Mouse (Mus musculus) layer of hippocampus, postnatal 25 days (tissue): ENCODE data around the gene Rsrc2. TPM values are rescaled to one million over a fixed set of nuclear protein-coding genes. Genes with fewer than 3 reads are reported as not detected.
"Not testable (repeated sequence)": the region's sequence is repeated elsewhere in the genome, so short reads cannot be mapped to it uniquely, and the experiment has no call there.

Source experiments
- DNase-seq, 2 experiments: peaks; one replicate each; pipeline ENCODE4 v3.0.0; 2022; ENCODE audit warnings: mixed read lengths in 2 of 2, low spot score in 1 of 2; ENCODE audit errors: extremely low spot score in 1 of 2
- total RNA-seq, 2 experiments: library from RNA; stranded (reverse); gene quantifications; 2 replicates each; pipeline ENCODE4 v1.2.3; 2021

Gene Rsrc2
- 100 to 1,000 TPM in 1 of 2 experiments, 10 to 100 TPM in 1; 90.6 to 108 TPM for total RNA-seq

DNA sequence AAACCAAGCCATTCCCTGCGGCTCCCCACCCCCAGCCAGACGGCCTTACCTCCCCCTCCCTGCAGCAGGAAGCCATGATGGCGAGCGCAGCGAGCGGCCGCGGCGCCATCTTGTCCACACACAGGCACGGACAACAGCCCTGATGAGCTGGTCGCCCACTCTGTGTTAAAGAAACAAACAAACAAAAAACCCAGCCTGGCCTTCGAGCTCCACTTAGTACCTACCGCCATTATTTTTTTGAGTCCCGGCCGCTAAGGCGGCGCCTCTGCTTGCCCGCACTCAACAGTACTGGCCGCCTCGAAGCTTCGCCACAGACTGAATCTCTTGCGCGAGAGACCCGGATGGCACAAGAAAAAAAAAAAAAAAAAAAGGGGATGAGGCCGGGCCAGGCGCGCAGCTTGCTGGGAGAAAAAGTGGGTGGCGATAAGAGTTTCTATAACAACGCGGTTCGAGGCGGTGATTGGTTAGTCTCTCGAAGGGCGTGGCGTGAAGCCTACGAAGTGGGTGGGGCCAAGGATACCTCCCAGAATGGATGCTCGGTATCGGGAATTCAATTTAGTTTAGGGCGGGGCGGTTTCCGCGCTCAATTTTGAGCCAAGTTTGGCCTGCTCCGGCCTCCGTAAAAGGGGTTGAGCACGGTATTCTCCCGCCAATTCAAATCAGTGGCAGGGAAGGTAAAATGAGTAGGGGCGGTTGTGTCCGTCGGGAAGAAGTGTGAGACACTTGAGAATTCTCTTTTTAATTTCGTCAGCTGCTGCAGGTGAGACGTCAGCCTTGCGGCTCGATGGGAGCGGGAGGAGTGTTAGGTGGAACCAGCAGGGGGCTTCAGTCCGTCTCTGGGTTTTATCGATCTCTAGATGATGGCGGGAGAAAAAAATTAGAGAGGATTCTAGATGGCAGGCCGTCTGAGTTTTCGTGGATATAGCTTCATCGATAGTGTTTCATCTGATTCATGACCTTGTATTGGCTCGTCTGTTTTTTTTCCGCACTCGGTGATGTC, at the start of gene Rsrc2, which contains the start of gene Kntc1:
Gene Rsrc2, minus strand, starts transcription at position 350 of the 1,000 bp plus-strand sequence.
Gene Kntc1, plus strand, starts transcription at position 652 of the 1,000 bp plus-strand sequence.
- peak; percentile 87 to 91 for DNase-seq

- DNase-seq, result no peak
Measured at GRCm38 (mm10) chr5:123793081-123793480, 43.9 kb upstream of the Rsrc2 start.

DNA sequence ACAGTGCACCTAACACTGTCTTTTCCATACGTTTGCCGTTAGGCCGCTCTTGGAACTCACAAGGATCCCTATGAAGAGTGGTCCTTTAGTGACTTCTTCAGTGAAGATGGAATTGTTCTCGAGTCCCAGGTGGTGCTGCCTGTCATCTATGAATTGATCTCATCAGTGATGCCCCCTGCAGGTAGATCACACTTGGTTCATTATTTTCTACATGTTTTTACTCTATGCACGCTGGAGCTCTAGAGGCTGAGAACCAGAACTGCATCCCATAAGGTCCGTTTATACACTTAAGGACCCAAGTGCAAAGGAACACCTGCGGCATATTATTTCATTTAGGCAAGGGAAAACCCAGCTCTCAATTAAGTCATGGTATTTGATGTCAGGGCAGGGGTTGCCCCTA, 39.8 kb upstream of the Rsrc2 start:
- DNase-seq, result no peak

DNA sequence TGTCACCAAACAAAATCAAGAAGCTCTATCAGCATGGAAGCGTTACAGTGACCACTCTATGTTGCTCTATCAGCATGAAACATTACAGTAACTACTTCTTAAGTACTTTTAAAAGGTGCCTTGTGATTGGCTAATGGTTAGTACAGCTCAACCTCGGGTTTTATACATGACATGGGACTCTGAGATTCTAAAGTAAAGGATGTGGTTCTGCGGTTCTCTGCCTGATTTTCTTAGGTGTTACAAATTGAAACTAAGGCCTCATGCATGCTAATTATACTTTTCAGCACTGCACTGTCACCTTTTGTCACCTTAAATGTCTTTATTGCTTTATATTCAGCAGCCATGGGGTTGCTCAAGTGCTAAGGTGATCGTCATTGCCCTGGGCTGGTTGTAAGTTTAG, 32.6 kb upstream of the Rsrc2 start:
- DNase-seq, result no peak

DNA sequence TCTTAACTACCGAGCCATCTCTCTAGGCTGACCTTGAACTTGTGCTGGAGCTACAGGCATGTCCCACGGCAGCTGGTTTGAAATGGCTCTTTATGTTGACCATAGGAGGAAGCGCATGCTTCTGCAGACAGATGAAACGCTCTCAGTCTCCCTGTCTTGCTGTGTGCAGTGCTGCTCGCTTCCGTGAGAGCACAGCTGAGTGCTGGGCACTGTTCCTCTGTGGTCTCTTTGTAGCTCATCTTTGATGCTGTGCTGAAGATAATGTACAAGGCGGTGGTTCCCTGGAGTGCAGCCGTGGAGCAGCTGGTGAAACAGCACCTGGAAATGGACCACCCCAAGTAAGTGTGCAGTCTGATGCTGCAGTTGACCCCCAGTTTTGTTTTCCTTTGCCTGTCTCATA, 31.5 kb upstream of the Rsrc2 start:
- DNase-seq, result no peak

DNA sequence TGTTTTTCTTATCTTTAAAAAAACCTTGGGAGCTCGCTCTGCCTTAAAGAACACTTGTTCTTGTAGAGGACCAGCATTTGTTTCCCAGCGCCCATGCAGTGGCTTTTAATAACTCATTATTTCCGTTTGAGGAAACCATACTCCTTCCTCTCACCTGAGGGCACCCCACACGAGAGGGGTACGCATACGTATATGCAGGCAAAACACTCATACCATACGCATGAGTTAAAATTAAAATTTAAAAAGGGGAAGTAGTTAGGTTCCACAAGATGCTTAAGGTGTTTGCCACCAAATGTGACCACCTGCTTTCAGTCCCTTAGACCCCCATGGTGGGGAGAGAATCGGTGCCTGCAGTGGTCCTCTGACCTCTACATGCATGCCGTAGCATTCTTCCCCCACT, 24.2 kb upstream of the Rsrc2 start:
- DNase-seq, result no peak

DNA sequence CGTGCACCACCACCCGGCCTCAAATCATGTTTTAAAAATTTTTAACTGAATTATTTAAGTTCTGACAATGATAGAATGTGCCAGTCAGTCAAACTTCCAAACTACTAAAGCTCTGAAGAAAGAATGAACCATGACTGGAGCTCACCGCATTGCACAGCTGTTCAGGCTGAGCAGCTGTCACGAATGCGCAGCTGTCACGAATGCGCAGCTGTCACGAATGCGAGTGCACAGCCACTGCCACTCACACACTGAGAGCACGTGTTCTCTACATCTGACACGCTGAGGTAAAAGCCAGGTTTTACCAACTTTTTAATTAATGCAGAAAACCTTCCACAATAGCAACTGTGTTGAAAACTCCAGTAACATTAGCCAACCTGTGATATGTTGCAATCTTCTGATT, 17.2 kb upstream of the Rsrc2 start:
- DNase-seq, result not testable (repeated sequence)

DNA sequence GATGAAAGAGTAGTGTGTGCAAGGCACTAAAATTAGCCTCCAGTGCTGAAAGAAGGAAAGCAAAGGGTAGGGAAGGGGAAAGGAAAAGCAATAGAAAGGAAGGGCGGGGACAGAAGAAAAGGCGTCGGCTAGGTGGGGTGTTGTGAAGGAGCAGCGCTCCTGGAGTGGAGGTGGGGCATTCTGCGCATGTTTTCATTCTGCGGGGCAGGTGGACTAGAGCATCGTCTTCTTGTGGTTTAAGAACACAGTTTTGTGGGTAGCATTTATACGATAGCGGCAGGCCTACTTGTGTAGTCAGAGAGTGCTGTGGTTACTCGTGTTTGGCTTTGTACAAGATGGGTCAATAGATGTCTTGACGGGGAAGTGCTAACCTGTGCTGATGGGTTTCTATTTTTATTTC, 16.3 kb upstream of the Rsrc2 start:
- no peak for DNase-seq

GRCm38 (mm10) chr5:123748339-123749064, 712 bp downstream of the Rsrc2 start:
- peak in 1 of 2 experiments; percentile 6 for DNase-seq

DNA sequence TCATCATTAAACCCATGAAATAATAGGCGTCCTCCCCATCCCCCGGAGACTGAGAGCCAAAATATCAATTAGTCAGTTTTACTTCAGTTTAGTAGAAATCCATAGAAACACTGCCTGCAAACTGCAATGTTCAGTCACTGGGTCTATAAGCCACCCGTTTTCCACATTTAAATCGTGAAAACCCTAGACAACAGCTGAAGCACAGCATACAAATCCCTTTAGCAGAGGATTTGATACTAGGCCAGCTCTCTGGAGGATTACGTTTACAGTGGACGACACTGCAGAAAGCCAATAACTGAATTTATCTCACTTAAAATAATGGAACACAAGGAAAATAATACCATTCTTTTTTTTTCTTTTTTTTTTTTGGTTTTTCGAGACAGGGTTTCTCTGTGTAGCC, 1.6 kb downstream of the Rsrc2 start:
- no peak for DNase-seq

GRCm38 (mm10) chr5:123746253-123746652, 3.0 kb downstream of the Rsrc2 start:
- no peak for DNase-seq

DNA sequence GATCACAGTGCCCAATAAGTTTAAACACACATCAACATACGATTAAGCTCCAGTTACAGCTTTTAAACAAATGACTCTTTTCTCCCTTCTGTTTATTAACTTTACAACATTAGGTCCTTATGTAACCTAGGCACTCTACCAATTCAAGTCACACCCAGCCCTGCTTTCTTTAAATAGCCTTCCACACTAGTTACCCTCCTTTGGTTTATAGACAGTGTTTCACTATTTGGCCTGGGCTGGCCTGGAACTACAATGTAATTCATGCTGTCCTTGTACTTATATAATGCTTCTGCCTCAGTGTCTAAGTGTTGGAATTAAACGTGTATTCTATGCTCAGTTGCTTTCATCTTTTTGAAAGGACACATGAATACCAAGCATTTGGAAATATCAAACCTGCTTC, 4.9 kb downstream of the Rsrc2 start:
- DNase-seq, result no peak

- no peak for DNase-seq
Measured at GRCm38 (mm10) chr5:123730981-123731380, 18.2 kb downstream of the Rsrc2 start.

DNA sequence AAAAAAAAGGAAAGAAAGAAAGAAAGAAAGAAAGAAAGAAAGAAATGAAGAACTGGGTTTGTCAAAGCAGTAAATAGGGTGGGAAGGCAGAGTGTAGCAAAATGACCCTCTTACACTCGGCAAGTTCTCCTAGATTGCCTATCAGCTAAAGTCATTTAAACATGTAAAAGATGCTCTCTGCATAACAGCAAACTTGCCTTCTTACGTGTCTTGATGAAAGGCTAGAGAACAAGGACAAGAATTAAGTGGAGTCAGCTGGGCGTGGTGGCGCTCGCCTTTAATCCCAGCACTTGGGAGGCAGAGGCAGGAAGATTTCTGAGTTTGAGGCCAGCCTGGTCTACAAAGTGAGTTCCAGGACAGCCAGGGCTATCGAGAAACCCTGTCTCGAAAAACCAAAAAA, 25.4 kb downstream of the Rsrc2 start:
- DNase-seq, result not testable (repeated sequence)

DNA sequence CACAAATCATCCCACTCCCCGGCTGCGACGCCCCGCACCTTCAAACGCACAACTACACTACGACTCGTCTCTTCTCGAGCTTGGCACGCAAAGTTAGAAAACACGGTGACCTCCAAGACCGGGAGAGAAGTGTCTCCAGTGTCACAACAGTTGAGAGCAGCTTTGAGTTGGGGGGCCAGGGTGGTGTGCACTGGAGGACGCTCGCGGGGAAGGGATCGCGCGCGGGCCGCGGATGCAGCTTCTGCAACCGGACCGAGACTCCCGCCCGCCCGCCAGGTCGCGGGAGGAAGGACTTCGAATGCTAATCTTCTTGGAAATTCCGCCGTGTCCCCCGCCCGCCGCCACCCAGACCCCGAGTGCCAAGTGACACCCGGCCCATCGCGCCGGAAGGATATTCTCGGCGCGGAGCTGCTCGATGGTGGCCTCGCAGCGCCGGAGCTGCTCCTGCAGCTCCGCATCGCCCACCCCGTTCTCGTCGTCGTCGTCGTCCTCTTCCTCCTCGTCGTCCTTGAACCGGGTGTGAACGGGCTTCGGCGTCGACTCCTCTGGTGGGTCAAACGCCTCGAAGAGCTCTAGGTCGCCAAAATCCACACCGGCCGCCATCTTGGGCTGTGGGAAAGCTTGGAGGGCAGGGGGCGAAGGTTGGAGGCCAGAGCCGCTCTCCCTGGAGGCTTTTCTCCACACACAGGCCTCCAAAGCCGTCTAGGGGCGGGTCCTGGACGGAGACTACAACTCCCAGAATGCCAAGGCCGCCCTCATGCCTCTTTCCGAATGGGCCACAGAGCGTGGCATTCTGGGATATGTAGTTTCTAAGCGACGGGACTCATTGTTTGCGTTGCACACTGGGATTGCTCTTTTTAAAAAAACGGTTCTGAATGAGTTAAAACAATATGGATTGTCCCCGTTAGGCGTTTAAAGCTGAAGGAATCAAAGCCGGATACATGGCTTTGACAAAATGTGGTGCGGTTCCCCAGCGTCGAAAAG, 28.6 kb downstream of the Rsrc2 start, which contains the start of gene Zcchc8:
Gene Zcchc8, minus strand, starts transcription at position 773 of the 984 bp plus-strand sequence.
- peak; percentile 80 to 85 for DNase-seq

- DNase-seq, result no peak
Measured at GRCm38 (mm10) chr5:123714622-123715021, 34.6 kb downstream of the Rsrc2 start.

GRCm38 (mm10) chr5:123713782-123714181, 35.4 kb downstream of the Rsrc2 start:
- no peak for DNase-seq

- no peak for DNase-seq
Measured at GRCm38 (mm10) chr5:123709571-123709970, 39.6 kb downstream of the Rsrc2 start.

- no peak for DNase-seq
Measured at GRCm38 (mm10) chr5:123708598-123708997, 40.6 kb downstream of the Rsrc2 start.

DNA sequence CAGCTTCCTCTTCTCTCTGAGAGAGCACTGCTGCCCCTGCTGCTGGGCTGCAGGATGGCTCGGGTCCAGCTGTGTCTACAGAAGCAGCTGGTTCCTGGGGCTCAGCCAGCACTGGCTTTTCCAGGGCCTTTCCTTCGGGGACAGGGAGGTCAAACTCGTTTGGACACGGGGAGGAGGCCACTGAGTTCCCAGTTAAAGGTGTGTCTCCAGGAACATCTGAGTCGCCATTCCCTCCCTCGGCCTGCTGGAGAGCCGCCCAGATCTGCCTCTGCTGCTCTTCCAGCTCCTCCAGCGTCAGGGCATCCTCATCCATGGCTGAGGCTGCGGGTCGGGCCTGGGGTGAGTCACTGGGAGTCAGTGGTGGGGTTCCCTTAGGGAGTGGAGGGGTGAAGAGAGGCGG, 48.6 kb downstream of the Rsrc2 start:
- DNase-seq, result peak; percentile 23 to 33
